Mouse (Mus musculus): ENCODE measurements at regions not wholly inside any gene's neighbourhood (a gene's known extent, or its start where the extent isn't known, plus 50 kb on each side); places are given as distances from the start of the nearest gene placed in this dataset.

GRCm38 (mm10) chr14:95949512-95949911, 68.5 kb downstream of the 4921530L21Rik start:
- Histone ChIP-seq H3K27ac (replicated peaks) (no peak overlapping the region), H3K9ac (no peak overlapping the region), H3K27me3 (no peaks in the 10 kb centered on the region), H3K4me3 (no peak overlapping the region), H3K9me3 (no peaks in the 10 kb centered on the region), H3K4me2 (no peak overlapping the region), H3K36me3 (no peaks in the 10 kb centered on the region), H3K4me1 (replicated peaks) (no peaks in the 10 kb centered on the region)
- WGBS: 68% methylated on average over 2 of the region's 2 CpGs
- ATAC-seq (ENCODE audit: low FRiP score, low read depth): no peak

- WGBS: 73% methylated on average over 7 of the region's 7 CpGs
- no peaks in the 10 kb centered on the region for H3K36me3 ChIP-seq
Measured at GRCm38 (mm10) chr14:95956056-95956729, 75.1 kb downstream of the 4921530L21Rik start.

GRCm38 (mm10) chr14:95984021-95984420, 103.0 kb downstream of the 4921530L21Rik start:
- H3K27ac ChIP-seq (replicated peaks): no peak overlapping the region
- no peak overlapping the region for H3K4me2 ChIP-seq
- no peaks in the 10 kb centered on the region for H3K9me3 ChIP-seq
- no peak overlapping the region for H3K9ac ChIP-seq
- WGBS: 64% methylated on average over 2 of the region's 2 CpGs
- H3K4me1 ChIP-seq (replicated peaks): no peaks in the 10 kb centered on the region
- ATAC-seq (ENCODE audit: low FRiP score, low read depth): peak; percentile 66; the same call in 1 of the 2 replicates
- no peak overlapping the region for H3K4me3 ChIP-seq
- H3K36me3 ChIP-seq: no peaks in the 10 kb centered on the region
- no peaks in the 10 kb centered on the region for H3K27me3 ChIP-seq

More at GRCm38 (mm10) chr14:95956056-95956729, 75.1 kb downstream of the 4921530L21Rik start:
- Histone ChIP-seq H3K27ac (replicated peaks) (no peak overlapping the region), H3K9me3 (no peaks in the 10 kb centered on the region), H3K4me1 (replicated peaks) (no peaks in the 10 kb centered on the region), H3K4me2 (no peak overlapping the region), H3K27me3 (no peaks in the 10 kb centered on the region), H3K9ac (no peak overlapping the region), H3K4me3 (no peak overlapping the region)
- no peak for ATAC-seq (ENCODE audit: low FRiP score, low read depth)

- no peaks in the 10 kb centered on the region for H3K4me1 ChIP-seq (replicated peaks)
- no peak overlapping the region for H3K27ac ChIP-seq (replicated peaks)
- no peak for ATAC-seq (ENCODE audit: low FRiP score, low read depth)
- H3K4me2 ChIP-seq: no peak overlapping the region
- no peaks in the 10 kb centered on the region for H3K36me3 ChIP-seq
- H3K9me3 ChIP-seq: no peaks in the 10 kb centered on the region
- no peaks in the 10 kb centered on the region for H3K27me3 ChIP-seq
- no peak overlapping the region for H3K4me3 ChIP-seq
- 33% methylated on average over 1 of the region's 1 CpGs for WGBS
- H3K9ac ChIP-seq: no peak overlapping the region
Measured at GRCm38 (mm10) chr14:95998356-95998755, 117.3 kb downstream of the 4921530L21Rik start.

GRCm38 (mm10) chr14:96021646-96022045, 140.6 kb downstream of the 4921530L21Rik start:
- Histone ChIP-seq H3K4me1 (replicated peaks) (no peaks in the 10 kb centered on the region), H3K27ac (replicated peaks) (no peak overlapping the region), H3K9me3 (no peaks in the 10 kb centered on the region), H3K36me3 (no peaks in the 10 kb centered on the region), H3K4me3 (no peak overlapping the region), H3K4me2 (no peak overlapping the region), H3K9ac (no peak overlapping the region), H3K27me3 (no peaks in the 10 kb centered on the region)
- WGBS: 91% methylated on average over 2 of the region's 2 CpGs
- ATAC-seq (ENCODE audit: low FRiP score, low read depth): no peak
